In the genomic region with DNA sequence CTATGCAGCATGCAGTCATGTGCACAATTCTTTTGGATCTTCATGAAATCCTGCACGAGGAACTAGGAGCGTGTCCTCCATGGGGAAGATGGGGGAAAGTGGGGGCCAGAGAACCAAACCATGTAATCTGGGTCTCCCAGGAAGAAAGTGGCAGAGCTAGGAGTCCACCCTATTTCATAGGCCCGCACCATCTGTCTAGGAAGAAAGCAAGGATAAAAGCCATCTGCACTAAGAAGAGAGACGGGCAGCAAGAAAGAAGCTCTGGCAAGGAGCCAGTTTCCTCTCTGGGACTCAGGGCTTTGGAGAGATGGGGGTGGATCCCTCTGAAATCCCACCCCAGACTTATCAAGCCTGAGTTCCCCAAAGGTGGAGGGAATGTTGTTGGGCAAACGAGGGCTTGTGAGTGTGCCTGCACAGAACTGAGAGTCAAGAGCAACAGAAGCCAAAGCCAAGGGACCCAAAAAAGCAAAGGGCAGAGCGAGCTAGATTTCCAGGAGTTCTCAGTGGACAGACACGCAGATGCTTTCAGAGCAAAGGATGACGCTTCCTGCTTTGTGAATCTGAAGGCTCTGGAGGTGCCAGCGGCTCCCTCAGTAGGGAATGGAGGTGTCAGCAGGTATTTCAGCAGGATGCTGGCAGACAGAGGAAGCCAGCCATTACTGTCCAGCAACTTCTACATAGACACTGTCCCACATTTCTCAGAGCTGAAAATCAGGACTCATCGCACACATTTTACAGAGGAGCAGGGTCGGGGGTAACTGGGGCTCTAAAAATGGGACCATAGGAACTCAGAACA, we compare ENCODE assay signal across 9 mouse cellular contexts.
DNase-seq lines count a peak whose midpoint lies in the region; ATAC-seq lines count a peak whose summit lies in the region.
"Had no signal": no experiment of that assay in that cellular context is flagged by ENCODE, and none has a peak within 500 bp of the region (broad histone marks: within the 10 kb centered on the region; RNA-seq: fewer than 3 reads in every experiment).

No protein-coding gene starts in this region.

- ATAC-seq in megakaryocyte progenitor cell, adult 5-6 weeks (replicated peaks; ENCODE audit: poor library complexity): no peak

- DNase-seq in embryo, embryonic 10.5 days (ENCODE audit: low spot score): peak; percentile 1
- DNase-seq in embryo, embryonic 11 days: no peak
- DNase-seq in left cerebral cortex, postnatal 10 days (ENCODE audit: extremely low spot score in 1 of 2, low spot score in 2 of 2): peak; percentile 20 to 47
- DNase-seq in left cerebral cortex, adult 8-10 months (ENCODE audit: low spot score in 2 of 2): no peak
- DNase-seq in cerebellum, adult 9-10 months: peak; percentile 58
- peak; percentile 58 for DNase-seq in left cerebral cortex, postnatal 4 days
- no peak for DNase-seq in thymus, postnatal 36 days
- DNase-seq: adrenal gland, postnatal 36 days had no signal

- intact Hi-C loops in left cerebral cortex, postnatal 10 days (cut with DNase I): no loop called here
- intact Hi-C loops in left cerebral cortex, postnatal 4 days (cut with DNase I): no loop called here

Comparison
In these comparisons a context has a peak if more than half of its experiments do, and no peak if none do; other contexts are left out.
1. DNase-seq: peak in embryo, embryonic 10.5 days (single experiment), left cerebral cortex, postnatal 10 days (2 of 2), cerebellum, adult 9-10 months (single experiment) and left cerebral cortex, postnatal 4 days (single experiment); none in embryo, embryonic 11 days (single experiment), left cerebral cortex, adult 8-10 months (0 of 2) and thymus, postnatal 36 days (0 of 2).